Mouse (Mus musculus) kidney, adult 11 months (tissue): Measurements from ENCODE around the gene Twf2.

Source experiments
- DNase-seq: peaks from one replicate; pipeline ENCODE4 v3.0.0; 2022

Twf2 gene

GRCm38 (mm10) chr9:106179964-106180363, 22.9 kb upstream of the Twf2 start:
- no peak for DNase-seq

- DNase-seq = no peak
These were observed 20.8 kb upstream of the Twf2 start for GRCm38 (mm10) chr9:106182146-106182545.

- no peak for DNase-seq
These were observed 18.9 kb upstream of the Twf2 start for GRCm38 (mm10) chr9:106183996-106184395.

GRCm38 (mm10) chr9:106191355-106191754, 11.6 kb upstream of the Twf2 start:
- DNase-seq = no peak

GRCm38 (mm10) chr9:106192024-106192423, 10.9 kb upstream of the Twf2 start:
- no peak for DNase-seq

GRCm38 (mm10) chr9:106192998-106193397, 9.9 kb upstream of the Twf2 start:
- DNase-seq = no peak

- no peak for DNase-seq
These were observed 8.7 kb upstream of the Twf2 start for GRCm38 (mm10) chr9:106193930-106194807.

- DNase-seq = no peak
These were observed 7.2 kb upstream of the Twf2 start for GRCm38 (mm10) chr9:106195693-106196092.

- no peak for DNase-seq
These were observed 5.7 kb upstream of the Twf2 start for GRCm38 (mm10) chr9:106197081-106197713.

GRCm38 (mm10) chr9:106197732-106198131, 5.2 kb upstream of the Twf2 start:
- no peak for DNase-seq

- DNase-seq = peak; percentile 65
These were observed 3.9 kb upstream of the Twf2 start for GRCm38 (mm10) chr9:106198962-106199458.

GRCm38 (mm10) chr9:106199535-106200272, 3.2 kb upstream of the Twf2 start, which contains the start of gene Ppm1m:
Gene Ppm1m, minus strand, starts transcription at chr9:106199746.
- DNase-seq = no peak

- DNase-seq = no peak
These were observed 1.0 kb upstream of the Twf2 start for GRCm38 (mm10) chr9:106201895-106202294.

GRCm38 (mm10) chr9:106203990-106204851, 1.3 kb downstream of the Twf2 start:
- no peak for DNase-seq

- DNase-seq = no peak
These were observed 2.9 kb downstream of the Twf2 start for GRCm38 (mm10) chr9:106205713-106206290.

- DNase-seq = no peak
These were observed 3.6 kb downstream of the Twf2 start for GRCm38 (mm10) chr9:106206515-106206914.

GRCm38 (mm10) chr9:106208181-106208580, 5.3 kb downstream of the Twf2 start:
- DNase-seq = no peak

- DNase-seq = no peak
These were observed 7.0 kb downstream of the Twf2 start for GRCm38 (mm10) chr9:106209954-106210353.

- DNase-seq = no peak
These were observed 8.1 kb downstream of the Twf2 start for GRCm38 (mm10) chr9:106210853-106211609.

GRCm38 (mm10) chr9:106211680-106212593, 9.0 kb downstream of the Twf2 start:
- peak; percentile 80 for DNase-seq
